Mouse (Mus musculus): ENCODE data around the gene Padi4.

Gene Padi4

GRCm38 (mm10) chr4:140788264-140788663 is 14.2 kb upstream of the Padi4 start:
- no peak for DNase-seq (ENCODE audit: low spot score in 2 of 2)

- no peak for DNase-seq (ENCODE audit: low spot score in 2 of 2)
These were observed 13.4 kb upstream of the Padi4 start for GRCm38 (mm10) chr4:140787414-140787813.

- DNase-seq (ENCODE audit: low spot score in 2 of 2): no peak
These were observed 11.2 kb upstream of the Padi4 start for GRCm38 (mm10) chr4:140785217-140785616.

- DNase-seq (ENCODE audit: low spot score in 2 of 2): no peak
These were observed 10.4 kb upstream of the Padi4 start for GRCm38 (mm10) chr4:140784292-140784945.

- DNase-seq (ENCODE audit: low spot score in 2 of 2): no peak
These were observed 8.8 kb upstream of the Padi4 start for GRCm38 (mm10) chr4:140782821-140783220.

GRCm38 (mm10) chr4:140780507-140780906 is 6.5 kb upstream of the Padi4 start:
- no peak for DNase-seq (ENCODE audit: low spot score in 2 of 2)

- DNase-seq (ENCODE audit: low spot score in 2 of 2): no peak
These were observed 5.9 kb upstream of the Padi4 start for GRCm38 (mm10) chr4:140779803-140780397.

GRCm38 (mm10) chr4:140776623-140777022 is 2.6 kb upstream of the Padi4 start:
- DNase-seq (ENCODE audit: low spot score in 2 of 2): no peak

- no peak for DNase-seq (ENCODE audit: low spot score in 2 of 2)
These were observed 1.8 kb upstream of the Padi4 start for GRCm38 (mm10) chr4:140775876-140776275.

- DNase-seq (ENCODE audit: low spot score in 2 of 2): no peak
These were observed 857 bp upstream of the Padi4 start for GRCm38 (mm10) chr4:140774893-140775292.

- peak; percentile 38 to 56 for DNase-seq (ENCODE audit: low spot score in 2 of 2)
These were observed 2.9 kb downstream of the Padi4 start for GRCm38 (mm10) chr4:140771091-140771490.

- peak; percentile 23 to 31 for DNase-seq (ENCODE audit: low spot score in 2 of 2)
These were observed 3.6 kb downstream of the Padi4 start for GRCm38 (mm10) chr4:140770433-140770832.

- DNase-seq (ENCODE audit: low spot score in 2 of 2): no peak
These were observed 5.1 kb downstream of the Padi4 start for GRCm38 (mm10) chr4:140768973-140769372.

GRCm38 (mm10) chr4:140765936-140766335 is 8.1 kb downstream of the Padi4 start:
- DNase-seq (ENCODE audit: low spot score in 2 of 2): no peak

GRCm38 (mm10) chr4:140763158-140763557 is 10.9 kb downstream of the Padi4 start:
- peak; percentile 64 to 71 for DNase-seq (ENCODE audit: low spot score in 2 of 2)

GRCm38 (mm10) chr4:140761601-140762000 is 12.4 kb downstream of the Padi4 start:
- no peak for DNase-seq (ENCODE audit: low spot score in 2 of 2)

- no peak for DNase-seq (ENCODE audit: low spot score in 2 of 2)
These were observed 18.2 kb downstream of the Padi4 start for GRCm38 (mm10) chr4:140755811-140756210.

- no peak for DNase-seq (ENCODE audit: low spot score in 2 of 2)
These were observed 20.7 kb downstream of the Padi4 start for GRCm38 (mm10) chr4:140753366-140753765.

- DNase-seq (ENCODE audit: low spot score in 2 of 2): peak; percentile 46 to 61
These were observed 23.7 kb downstream of the Padi4 start for GRCm38 (mm10) chr4:140750328-140750727.

GRCm38 (mm10) chr4:140747978-140748377 is 26.1 kb downstream of the Padi4 start:
- no peak for DNase-seq (ENCODE audit: low spot score in 2 of 2)

- DNase-seq (ENCODE audit: low spot score in 2 of 2): peak in 1 of 2 experiments; percentile 50
These were observed 29.4 kb downstream of the Padi4 start for GRCm38 (mm10) chr4:140744654-140745053.

GRCm38 (mm10) chr4:140743086-140743485 is 30.9 kb downstream of the Padi4 start:
- no peak for DNase-seq (ENCODE audit: low spot score in 2 of 2)

- no peak for DNase-seq (ENCODE audit: low spot score in 2 of 2)
These were observed 31.5 kb downstream of the Padi4 start, which contains the start of gene Padi6 for GRCm38 (mm10) chr4:140742543-140742942. Padi6 (minus strand) TSS chr4:140742643.
